Mouse (Mus musculus) neural tube, embryonic 13.5 days (tissue): ENCODE data around the gene Acvr2a. TPM values are rescaled to one million over a fixed set of nuclear protein-coding genes. Genes with fewer than 3 reads are reported as not detected.
"Not testable (repeated sequence)": the region's sequence is repeated elsewhere in the genome, so short reads cannot be mapped to it uniquely, and the experiment has no call there.

Source experiments
- ATAC-seq: fragments of 200-750 bp; cut with Nextera tagmentation; 2 replicates; pipeline ENCODE4 v1.8.0; 2017; ENCODE audit warnings: low read depth, mild to moderate bottlenecking, moderate TSS enrichment, moderate library complexity
- H3K27ac ChIP-seq: fragments of 300-500 bp; sonication (generic); replicated peaks from 2 replicates; pipeline ENCODE4 v1.5.1; 2015; ENCODE audit warnings: moderate library complexity, mild to moderate bottlenecking, inconsistent platforms
- H3K27me3 ChIP-seq: fragments of 300-500 bp; sonication (generic); 2 replicates; pipeline ENCODE4 v1.6.1; 2015; ENCODE audit warnings: mild to moderate bottlenecking, inconsistent platforms
- H3K36me3 ChIP-seq: fragments of 300-500 bp; sonication (generic); 2 replicates; pipeline ENCODE4 v1.6.1; 2015; ENCODE audit warnings: mild to moderate bottlenecking, inconsistent platforms
- H3K4me1 ChIP-seq: fragments of 300-500 bp; sonication (generic); replicated peaks from 2 replicates; pipeline ENCODE4 v1.6.1; 2015; ENCODE audit warnings: inconsistent platforms
- H3K4me2 ChIP-seq: fragments of 300-500 bp; sonication (generic); 2 replicates; pipeline ENCODE4 v1.6.1; 2015; ENCODE audit warnings: inconsistent platforms, mild to moderate bottlenecking, moderate library complexity
- H3K4me3 ChIP-seq: fragments of 300-500 bp; sonication (generic); 2 replicates; pipeline ENCODE4 v1.5.1; 2015; ENCODE audit warnings: mild to moderate bottlenecking, inconsistent platforms
- H3K9ac ChIP-seq: fragments of 300-500 bp; sonication (generic); 2 replicates; pipeline ENCODE4 v1.6.1; 2015; ENCODE audit warnings: moderate library complexity, mild to moderate bottlenecking, inconsistent platforms
- H3K9me3 ChIP-seq: fragments of 300-500 bp; sonication (generic); 2 replicates; pipeline ENCODE4 v1.6.1; 2016; ENCODE audit warnings: inconsistent platforms
- WGBS: fragments of 180-500 bp; shearing (Covaris S2); methylation state at CpG from one replicate; pipeline ENCODE4 v1.1.7; 2015; 5-methylcytosine and 5-hydroxymethylcytosine counted together
- polyA plus RNA-seq: library from polyadenylated mRNA; unstranded; fragments of >200 nt; fragmentation: Nextera tagmentation; extraction: Ambion mirVana; gene quantifications from 2 replicates; pipeline ENCODE4 v1.2.1, GENCODE M21; 2015

Acvr2a gene
- polyA plus RNA-seq, 1 experiment from 2014 or later: 52.7 TPM

- WGBS: 90% methylated on average over 2 of the region's 2 CpGs
- Histone ChIP-seq H3K4me2 (no peak overlapping the region), H3K4me1 (peaks cover 38% of the 10 kb centered on the region), H3K27ac (no peak overlapping the region), H3K9ac (no peak overlapping the region), H3K27me3 (no peaks in the 10 kb centered on the region), H3K36me3 (no peaks in the 10 kb centered on the region), H3K4me3 (no peak overlapping the region), H3K9me3 (no peaks in the 10 kb centered on the region)
- no peak for ATAC-seq
These were observed 12.0 kb downstream of the Acvr2a start for GRCm38 (mm10) chr2:48825878-48826277.

GRCm38 (mm10) chr2:48826380-48826779 is 12.5 kb downstream of the Acvr2a start:
- peaks cover 37% of the 10 kb centered on the region for H3K4me1 ChIP-seq
- no peak overlapping the region for H3K4me2 ChIP-seq
- no peak overlapping the region for H3K9ac ChIP-seq
- no peak for ATAC-seq
- H3K27ac ChIP-seq: no peak overlapping the region
- H3K36me3 ChIP-seq: no peaks in the 10 kb centered on the region
- H3K27me3 ChIP-seq: no peaks in the 10 kb centered on the region
- H3K4me3 ChIP-seq: no peak overlapping the region
- no peaks in the 10 kb centered on the region for H3K9me3 ChIP-seq

GRCm38 (mm10) chr2:48830492-48830891 is 16.6 kb downstream of the Acvr2a start:
- no peak for ATAC-seq
- H3K27ac ChIP-seq: no peak overlapping the region
- no peaks in the 10 kb centered on the region for H3K9me3 ChIP-seq
- H3K4me3 ChIP-seq: no peak overlapping the region
- no peak overlapping the region for H3K4me2 ChIP-seq
- peaks cover 23% of the 10 kb centered on the region for H3K4me1 ChIP-seq
- H3K36me3 ChIP-seq: no peaks in the 10 kb centered on the region
- H3K27me3 ChIP-seq: no peaks in the 10 kb centered on the region
- H3K9ac ChIP-seq: no peak overlapping the region
- WGBS: 94% methylated on average over 2 of the region's 2 CpGs

GRCm38 (mm10) chr2:48832305-48832704 is 18.4 kb downstream of the Acvr2a start:
- 84% methylated on average over 5 of the region's 5 CpGs for WGBS
- ATAC-seq: no peak
- no peaks in the 10 kb centered on the region for H3K36me3 ChIP-seq
- no peak overlapping the region for H3K9ac ChIP-seq
- H3K27ac ChIP-seq: no peak overlapping the region
- H3K4me2 ChIP-seq: no peak overlapping the region
- H3K27me3 ChIP-seq: no peaks in the 10 kb centered on the region
- H3K4me3 ChIP-seq: no peak overlapping the region
- no peaks in the 10 kb centered on the region for H3K9me3 ChIP-seq
- H3K4me1 ChIP-seq: peaks cover 10% of the 10 kb centered on the region; the same call in 1 of the 2 replicates

GRCm38 (mm10) chr2:48833884-48834450 is 20.1 kb downstream of the Acvr2a start:
- ATAC-seq: no peak
- Histone ChIP-seq H3K4me2 (no peak overlapping the region), H3K9ac (no peak overlapping the region), H3K4me1 (peaks cover 5% of the 10 kb centered on the region; the same call in 1 of the 2 replicates), H3K4me3 (no peak overlapping the region), H3K9me3 (no peaks in the 10 kb centered on the region), H3K36me3 (no peaks in the 10 kb centered on the region), H3K27ac (no peak overlapping the region), H3K27me3 (no peaks in the 10 kb centered on the region)
- WGBS: 64% methylated on average over 3 of the region's 3 CpGs

- no peak overlapping the region for H3K27ac ChIP-seq
- H3K27me3 ChIP-seq: no peaks in the 10 kb centered on the region
- H3K36me3 ChIP-seq: no peaks in the 10 kb centered on the region
- H3K4me3 ChIP-seq: no peak overlapping the region
- H3K9me3 ChIP-seq: no peaks in the 10 kb centered on the region
- no peak overlapping the region for H3K4me2 ChIP-seq
- ATAC-seq: no peak
- no peak overlapping the region for H3K9ac ChIP-seq
- WGBS: 82% methylated on average over 3 of the region's 3 CpGs
- peaks cover 9% of the 10 kb centered on the region for H3K4me1 ChIP-seq
These were observed 27.9 kb downstream of the Acvr2a start for GRCm38 (mm10) chr2:48841611-48842470.

- H3K9me3 ChIP-seq: no peaks in the 10 kb centered on the region
- no peak overlapping the region for H3K4me3 ChIP-seq
- no peak overlapping the region for H3K9ac ChIP-seq
- H3K4me2 ChIP-seq: no peak overlapping the region
- ATAC-seq: no peak
- H3K27ac ChIP-seq: no peak overlapping the region
- H3K4me1 ChIP-seq: peaks cover 16% of the 10 kb centered on the region
- 44% methylated on average over 2 of the region's 2 CpGs for WGBS
- no peaks in the 10 kb centered on the region for H3K36me3 ChIP-seq
- no peaks in the 10 kb centered on the region for H3K27me3 ChIP-seq
These were observed 32.9 kb downstream of the Acvr2a start for GRCm38 (mm10) chr2:48846689-48847398.

GRCm38 (mm10) chr2:48865596-48865995 is 51.7 kb downstream of the Acvr2a start:
- not testable (repeated sequence) for H3K4me2 ChIP-seq, H3K9me3 ChIP-seq, H3K36me3 ChIP-seq, ATAC-seq, H3K4me3 ChIP-seq, H3K27me3 ChIP-seq, H3K27ac ChIP-seq, H3K9ac ChIP-seq
- 92% methylated on average over 6 of the region's 6 CpGs for WGBS
- peaks cover 15% of the 10 kb centered on the region; the same call in 1 of the 2 replicates for H3K4me1 ChIP-seq

- no peak overlapping the region for H3K4me2 ChIP-seq
- H3K9ac ChIP-seq: no peak overlapping the region
- no peaks in the 10 kb centered on the region for H3K27me3 ChIP-seq
- no peaks in the 10 kb centered on the region for H3K36me3 ChIP-seq
- no peaks in the 10 kb centered on the region for H3K9me3 ChIP-seq
- H3K27ac ChIP-seq: no peak overlapping the region
- no peak overlapping the region for H3K4me3 ChIP-seq
- WGBS: 79% methylated on average over 5 of the region's 5 CpGs
- ATAC-seq: no peak
- peaks cover 15% of the 10 kb centered on the region; the same call in 1 of the 2 replicates for H3K4me1 ChIP-seq
These were observed 54.4 kb downstream of the Acvr2a start for GRCm38 (mm10) chr2:48868199-48868913.

GRCm38 (mm10) chr2:48885945-48886344 is 72.0 kb downstream of the Acvr2a start:
- no peak overlapping the region for H3K4me3 ChIP-seq
- no peak overlapping the region for H3K4me2 ChIP-seq
- H3K27me3 ChIP-seq: no peaks in the 10 kb centered on the region
- peaks cover 10% of the 10 kb centered on the region; the same call in 1 of the 2 replicates for H3K36me3 ChIP-seq
- H3K9ac ChIP-seq: no peak overlapping the region
- no peaks in the 10 kb centered on the region for H3K9me3 ChIP-seq
- H3K4me1 ChIP-seq: peaks cover 6% of the 10 kb centered on the region
- ATAC-seq: 0 out of 2 replicates have a peak, but pooled peaks have one; percentile 65
- peak overlapping the region; percentile 65; the same call in 1 of the 2 replicates for H3K27ac ChIP-seq

- Histone ChIP-seq H3K36me3 (peaks cover 49% of the 10 kb centered on the region), H3K27ac (no peak overlapping the region), H3K9ac (no peak overlapping the region), H3K4me2 (no peak overlapping the region), H3K4me3 (no peak overlapping the region), H3K4me1 (no peaks in the 10 kb centered on the region), H3K9me3 (no peaks in the 10 kb centered on the region), H3K27me3 (no peaks in the 10 kb centered on the region)
- 95% methylated on average over 3 of the region's 3 CpGs for WGBS
- ATAC-seq: no peak
These were observed 81.3 kb downstream of the Acvr2a start for GRCm38 (mm10) chr2:48895186-48895585.

GRCm38 (mm10) chr2:48908866-48909265 is 95.0 kb downstream of the Acvr2a start:
- Histone ChIP-seq H3K36me3 (peaks cover 33% of the 10 kb centered on the region), H3K27ac (no peak overlapping the region), H3K4me2 (no peak overlapping the region), H3K9ac (no peak overlapping the region), H3K4me1 (no peaks in the 10 kb centered on the region), H3K27me3 (no peaks in the 10 kb centered on the region), H3K4me3 (no peak overlapping the region), H3K9me3 (no peaks in the 10 kb centered on the region)
- ATAC-seq: no peak
- 61% methylated on average over 2 of the region's 2 CpGs for WGBS
